Mouse (Mus musculus) forebrain, embryonic 13.5 days (tissue): ENCODE measurements at regions not wholly inside any gene's neighbourhood (a gene's known extent, or its start where the extent isn't known, plus 50 kb on each side); places are given as distances from the start of the nearest gene placed in this dataset.
A peak's percentile ranks its signal among the peaks of the same experiment; 100 is the strongest.

Experiments used
- ATAC-seq: fragments of 200-750 bp; cut with Nextera tagmentation; 2 replicates; pipeline ENCODE4 v1.8.0; 2017
- H3K27ac ChIP-seq: fragments of 300-500 bp; sonication (generic); 2 replicates; pipeline ENCODE4 v1.5.1; 2015; ENCODE audit warnings: inconsistent platforms, mild to moderate bottlenecking, moderate library complexity
- H3K27me3 ChIP-seq: fragments of 300-500 bp; sonication (generic); 2 replicates; pipeline ENCODE4 v1.6.1; 2015; ENCODE audit warnings: mild to moderate bottlenecking, inconsistent platforms
- H3K36me3 ChIP-seq: fragments of 300-500 bp; sonication (generic); 2 replicates; pipeline ENCODE4 v1.6.1; 2015; ENCODE audit warnings: mild to moderate bottlenecking, inconsistent platforms; ENCODE audit not compliant: poor library complexity, severe bottlenecking
- H3K4me1 ChIP-seq: fragments of 300-500 bp; sonication (generic); 2 replicates; pipeline ENCODE4 v1.6.1; 2015; ENCODE audit warnings: inconsistent platforms
- H3K4me2 ChIP-seq: fragments of 300-500 bp; sonication (generic); 2 replicates; pipeline ENCODE4 v1.6.1; 2015; ENCODE audit warnings: inconsistent platforms, mild to moderate bottlenecking, moderate library complexity
- H3K4me3 ChIP-seq: fragments of 300-500 bp; sonication (generic); 2 replicates; pipeline ENCODE4 v1.5.1; 2015; ENCODE audit warnings: mild to moderate bottlenecking, inconsistent platforms
- H3K9ac ChIP-seq: fragments of 300-500 bp; sonication (generic); 2 replicates; pipeline ENCODE4 v1.6.1; 2015; ENCODE audit warnings: mild to moderate bottlenecking, inconsistent platforms
- H3K9me3 ChIP-seq: fragments of 300-500 bp; sonication (generic); replicated peaks from 2 replicates; pipeline ENCODE4 v1.6.1; 2016; ENCODE audit warnings: inconsistent platforms
- WGBS: fragments of 180-500 bp; shearing (Covaris S2); methylation state at CpG from one replicate; pipeline ENCODE4 v1.1.7; 2015; 5-methylcytosine and 5-hydroxymethylcytosine counted together

DNA sequence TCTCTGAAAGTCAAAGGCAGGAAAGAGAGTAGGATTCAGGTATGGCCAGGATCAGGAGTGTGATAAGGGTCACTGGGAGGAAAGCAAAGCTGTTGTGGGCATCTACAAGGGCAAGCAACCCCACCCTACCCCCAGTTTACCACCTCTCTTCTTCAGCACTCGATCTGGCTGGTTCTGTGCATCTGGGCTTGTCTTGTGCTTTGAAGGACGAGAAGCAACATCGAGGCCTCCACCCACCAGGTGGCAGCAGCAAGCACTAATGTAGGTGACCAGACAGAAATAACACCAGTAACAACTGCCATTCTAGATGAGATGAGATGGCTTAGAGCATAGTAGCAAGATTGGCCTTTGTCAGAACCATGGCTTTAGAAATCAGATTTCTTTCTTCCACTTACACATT, 507.2 kb upstream of the Sox11 start:
- no peak overlapping the region for H3K9ac ChIP-seq
- no peaks in the 10 kb centered on the region for H3K36me3 ChIP-seq
- H3K4me2 ChIP-seq, result no peak overlapping the region
- H3K27ac ChIP-seq, result no peak overlapping the region
- H3K4me3 ChIP-seq, result no peak overlapping the region
- H3K4me1 ChIP-seq, result no peaks in the 10 kb centered on the region
- H3K27me3 ChIP-seq, result no peaks in the 10 kb centered on the region
- no peaks in the 10 kb centered on the region for H3K9me3 ChIP-seq
- WGBS, result 90% methylated on average over 3 of the region's 3 CpGs
- ATAC-seq, result no peak

GRCm38 (mm10) chr12:27849099-27849498, 506.7 kb upstream of the Sox11 start:
- H3K27me3 ChIP-seq, result no peaks in the 10 kb centered on the region
- 82% methylated on average over 3 of the region's 3 CpGs for WGBS
- H3K4me3 ChIP-seq, result no peak overlapping the region
- no peaks in the 10 kb centered on the region for H3K36me3 ChIP-seq
- H3K4me1 ChIP-seq, result no peaks in the 10 kb centered on the region
- ATAC-seq, result no peak
- H3K27ac ChIP-seq, result no peak overlapping the region
- no peak overlapping the region for H3K4me2 ChIP-seq
- no peak overlapping the region for H3K9ac ChIP-seq
- H3K9me3 ChIP-seq, result no peaks in the 10 kb centered on the region

- no peak for ATAC-seq
These were observed 505.8 kb upstream of the Sox11 start for GRCm38 (mm10) chr12:27848141-27848540.

GRCm38 (mm10) chr12:27847397-27847796, 505.0 kb upstream of the Sox11 start:
- ATAC-seq, result no peak
- Histone ChIP-seq H3K27ac (no peak overlapping the region), H3K9ac (no peak overlapping the region), H3K4me3 (no peak overlapping the region), H3K4me1 (no peaks in the 10 kb centered on the region), H3K4me2 (no peak overlapping the region), H3K27me3 (no peaks in the 10 kb centered on the region), H3K36me3 (no peaks in the 10 kb centered on the region), H3K9me3 (no peaks in the 10 kb centered on the region)
- WGBS, result 68% methylated on average over 10 of the region's 10 CpGs

More at GRCm38 (mm10) chr12:27848141-27848540, 505.8 kb upstream of the Sox11 start:
- Histone ChIP-seq H3K4me3 (no peak overlapping the region), H3K27me3 (no peaks in the 10 kb centered on the region), H3K9ac (no peak overlapping the region), H3K4me1 (no peaks in the 10 kb centered on the region), H3K36me3 (no peaks in the 10 kb centered on the region), H3K9me3 (no peaks in the 10 kb centered on the region), H3K4me2 (no peak overlapping the region), H3K27ac (no peak overlapping the region)
- WGBS, result 75% methylated on average over 5 of the region's 5 CpGs

DNA sequence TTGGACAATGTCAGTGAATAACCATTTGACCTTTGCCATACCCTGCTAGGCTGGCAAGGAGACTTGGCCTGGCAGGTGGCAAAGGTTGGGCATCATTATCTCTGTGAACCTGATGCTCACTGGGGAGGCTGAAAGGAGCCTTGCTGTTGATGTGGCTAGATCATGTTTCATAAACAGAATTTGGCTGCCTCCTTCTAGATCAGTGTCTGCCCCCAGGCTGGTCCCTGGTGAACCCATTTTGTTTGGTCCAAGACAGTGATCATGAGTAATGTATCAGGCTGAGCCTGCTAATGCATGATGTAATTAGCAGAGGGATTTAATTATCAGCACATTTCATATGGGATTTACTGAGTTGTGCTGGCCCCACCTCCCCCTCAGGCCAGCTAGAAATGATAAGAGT, 502.6 kb upstream of the Sox11 start:
- ATAC-seq, result no peak
- no peak overlapping the region for H3K9ac ChIP-seq
- H3K4me3 ChIP-seq, result no peak overlapping the region
- H3K27me3 ChIP-seq, result no peaks in the 10 kb centered on the region
- no peaks in the 10 kb centered on the region for H3K9me3 ChIP-seq
- H3K4me1 ChIP-seq, result no peaks in the 10 kb centered on the region
- H3K4me2 ChIP-seq, result no peak overlapping the region
- H3K36me3 ChIP-seq, result no peaks in the 10 kb centered on the region
- no peak overlapping the region for H3K27ac ChIP-seq

GRCm38 (mm10) chr12:27838955-27839354, 496.6 kb upstream of the Sox11 start:
- H3K36me3 ChIP-seq, result no peaks in the 10 kb centered on the region
- no peaks in the 10 kb centered on the region for H3K9me3 ChIP-seq
- no peaks in the 10 kb centered on the region for H3K27me3 ChIP-seq
- H3K27ac ChIP-seq, result peak overlapping the region; percentile 67
- H3K4me1 ChIP-seq, result no peaks in the 10 kb centered on the region
- H3K4me3 ChIP-seq, result no peak overlapping the region
- H3K4me2 ChIP-seq, result no peak overlapping the region
- H3K9ac ChIP-seq, result no peak overlapping the region
- ATAC-seq, result no peak

GRCm38 (mm10) chr12:27838384-27838783, 496.0 kb upstream of the Sox11 start:
- no peaks in the 10 kb centered on the region for H3K9me3 ChIP-seq
- peak; percentile 87; the same call in 1 of the 2 replicates for ATAC-seq
- peak overlapping the region; percentile 67 for H3K27ac ChIP-seq
- no peaks in the 10 kb centered on the region for H3K27me3 ChIP-seq
- 83% methylated on average over 6 of the region's 6 CpGs for WGBS
- H3K4me2 ChIP-seq, result no peak overlapping the region
- H3K4me1 ChIP-seq, result no peaks in the 10 kb centered on the region
- H3K4me3 ChIP-seq, result no peak overlapping the region
- no peaks in the 10 kb centered on the region for H3K36me3 ChIP-seq
- H3K9ac ChIP-seq, result no peak overlapping the region

DNA sequence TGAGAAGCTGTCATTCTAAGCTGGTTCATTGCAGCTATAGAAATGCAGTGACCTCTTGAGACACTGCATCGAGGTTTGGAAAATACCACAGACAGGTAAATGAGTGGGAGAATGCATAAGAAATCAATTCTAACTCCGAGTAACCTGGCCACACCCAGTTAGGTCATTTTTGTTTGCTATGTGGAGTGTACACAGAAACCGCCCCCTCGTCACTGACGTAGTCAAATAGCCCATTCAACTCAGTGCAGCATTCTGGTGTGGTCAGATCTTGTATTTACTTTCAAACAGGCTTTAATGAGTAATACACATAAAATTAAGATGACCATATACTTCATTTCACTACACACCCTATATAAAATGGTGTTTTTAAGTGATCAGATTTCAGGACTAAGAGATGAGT, 483.8 kb upstream of the Sox11 start:
- ATAC-seq, result no peak
- Histone ChIP-seq H3K4me1 (no peaks in the 10 kb centered on the region), H3K27ac (no peak overlapping the region), H3K4me2 (no peak overlapping the region), H3K4me3 (no peak overlapping the region), H3K9me3 (no peaks in the 10 kb centered on the region), H3K36me3 (no peaks in the 10 kb centered on the region), H3K27me3 (no peaks in the 10 kb centered on the region), H3K9ac (no peak overlapping the region)
- 76% methylated on average over 5 of the region's 5 CpGs for WGBS

- Histone ChIP-seq H3K27me3 (no peaks in the 10 kb centered on the region), H3K4me2 (no peak overlapping the region), H3K9ac (no peak overlapping the region), H3K27ac (no peak overlapping the region), H3K4me3 (no peak overlapping the region), H3K9me3 (no peaks in the 10 kb centered on the region), H3K4me1 (no peaks in the 10 kb centered on the region), H3K36me3 (no peaks in the 10 kb centered on the region)
- 93% methylated on average over 6 of the region's 6 CpGs for WGBS
- no peak for ATAC-seq
These were observed 481.0 kb upstream of the Sox11 start for GRCm38 (mm10) chr12:27823392-27823791.

DNA sequence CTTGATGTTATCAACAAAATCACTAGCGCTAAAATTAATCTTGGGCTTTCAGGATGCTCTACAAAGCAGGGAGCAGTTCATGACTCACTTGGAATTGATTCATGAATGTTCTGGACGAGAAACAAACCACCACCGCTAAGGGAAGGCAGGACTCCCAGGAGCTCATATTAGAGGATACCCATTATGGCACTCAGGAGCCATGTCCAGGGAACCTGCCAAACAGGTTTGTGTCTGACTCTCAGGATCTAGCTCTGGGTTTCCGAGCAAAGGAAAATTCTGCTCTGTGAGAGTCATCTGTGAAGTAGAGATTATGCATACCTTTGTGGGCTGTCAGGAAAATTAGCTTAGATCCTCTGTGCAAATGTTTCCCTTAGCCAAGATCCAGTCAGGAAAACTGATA, 454.3 kb upstream of the Sox11 start:
- ATAC-seq, result no peak
- Histone ChIP-seq H3K27ac (no peak overlapping the region), H3K36me3 (no peaks in the 10 kb centered on the region), H3K9ac (no peak overlapping the region), H3K27me3 (no peaks in the 10 kb centered on the region), H3K4me2 (no peak overlapping the region), H3K4me3 (no peak overlapping the region), H3K4me1 (no peaks in the 10 kb centered on the region), H3K9me3 (no peaks in the 10 kb centered on the region)
- 90% methylated on average over 4 of the region's 4 CpGs for WGBS

- H3K4me2 ChIP-seq, result no peak overlapping the region
- no peaks in the 10 kb centered on the region for H3K27me3 ChIP-seq
- H3K9ac ChIP-seq, result no peak overlapping the region
- H3K4me1 ChIP-seq, result no peaks in the 10 kb centered on the region
- no peaks in the 10 kb centered on the region for H3K9me3 ChIP-seq
- no peak overlapping the region for H3K27ac ChIP-seq
- no peak overlapping the region for H3K4me3 ChIP-seq
- WGBS, result 81% methylated on average over 3 of the region's 3 CpGs
- no peak for ATAC-seq
- H3K36me3 ChIP-seq, result no peaks in the 10 kb centered on the region
These were observed 444.4 kb upstream of the Sox11 start for GRCm38 (mm10) chr12:27786716-27787291.

DNA sequence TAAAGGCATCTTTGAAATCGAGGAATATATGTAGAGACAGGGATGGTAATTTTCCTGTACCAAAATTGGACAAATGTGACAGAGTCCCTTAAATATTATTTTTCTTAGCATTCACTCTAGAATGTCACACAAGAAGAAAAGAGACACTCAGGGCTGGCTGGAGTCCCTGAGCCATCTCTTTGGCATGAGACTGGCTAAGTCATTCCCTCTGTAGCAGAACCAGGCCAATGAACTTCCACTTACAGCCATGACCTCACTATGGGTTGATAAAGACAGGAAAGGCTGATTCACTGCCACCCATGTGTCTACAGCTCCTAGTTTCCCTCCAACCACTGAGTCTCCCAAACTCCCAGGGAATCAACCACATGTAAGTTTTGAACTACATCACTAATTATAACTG, 438.4 kb upstream of the Sox11 start:
- no peaks in the 10 kb centered on the region for H3K36me3 ChIP-seq
- no peak for ATAC-seq
- H3K4me3 ChIP-seq, result no peak overlapping the region
- no peak overlapping the region for H3K9ac ChIP-seq
- no peaks in the 10 kb centered on the region for H3K9me3 ChIP-seq
- 90% methylated on average over 1 of the region's 1 CpGs for whole genome bisulfite sequencing
- no peaks in the 10 kb centered on the region for H3K27me3 ChIP-seq
- H3K4me2 ChIP-seq, result no peak overlapping the region
- H3K4me1 ChIP-seq, result no peaks in the 10 kb centered on the region
- no peak overlapping the region for H3K27ac ChIP-seq

DNA sequence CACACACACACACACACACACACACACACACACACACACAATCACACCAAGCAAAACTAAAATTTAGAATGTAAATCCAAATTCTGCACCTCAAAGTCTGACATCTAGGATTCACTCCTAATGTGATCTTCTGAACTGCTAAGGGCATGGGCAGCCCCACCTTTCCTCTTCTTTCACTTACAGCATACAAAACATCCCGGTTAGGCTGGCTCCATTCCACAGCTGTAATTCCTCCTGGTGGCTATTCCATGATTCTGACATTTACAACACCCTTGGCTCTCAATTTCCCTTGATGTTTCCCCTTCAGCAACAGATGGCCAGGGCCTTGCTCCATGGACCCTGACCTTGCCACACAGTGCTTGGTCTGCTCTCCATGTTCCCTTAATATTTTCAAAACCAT, 423.6 kb upstream of the Sox11 start:
- no peak for ATAC-seq
- Histone ChIP-seq H3K9ac (no peak overlapping the region), H3K27ac (no peak overlapping the region), H3K4me3 (no peak overlapping the region), H3K9me3 (no peaks in the 10 kb centered on the region), H3K4me2 (no peak overlapping the region), H3K4me1 (no peaks in the 10 kb centered on the region), H3K36me3 (no peaks in the 10 kb centered on the region), H3K27me3 (no peaks in the 10 kb centered on the region)
- WGBS, result 76% methylated on average over 1 of the region's 1 CpGs
